Mouse (Mus musculus) erythroblast, adult 5-6 weeks (primary cell): ENCODE measurements around the gene Bdh2. TPM values are rescaled to one million over a fixed set of nuclear protein-coding genes. Genes with fewer than 3 reads are reported as not detected.

ENCODE experiments used
- ATAC-seq: replicated peaks from 2 replicates; pipeline ENCODE4 v1.8.0; 2016; ENCODE audit warnings: moderate number of reproducible peaks, mild to moderate bottlenecking, moderate TSS enrichment, inconsistent platforms; ENCODE audit not compliant: poor library complexity, low FRiP score, severe bottlenecking
- total RNA-seq, 2 experiments: library from RNA; stranded (forward) in 1 of 2; stranded (reverse) in 1 of 2; fragments of 150-400 nt in 1 of 2; fragments of 200-764, 138-1000 nt in 1 of 2; gene quantifications; 2 replicates each; pipeline versions ENCODE4 v1.2.3 to v1.2.4; 2015 to 2017; ENCODE audit warnings: low replicate concordance in 2 of 2

Gene Bdh2
- total RNA-seq (2015; ENCODE audit: low replicate concordance) (not detected in 2 replicates), total RNA-seq (2017; ENCODE audit: low replicate concordance) (not detected in 2 replicates)

DNA sequence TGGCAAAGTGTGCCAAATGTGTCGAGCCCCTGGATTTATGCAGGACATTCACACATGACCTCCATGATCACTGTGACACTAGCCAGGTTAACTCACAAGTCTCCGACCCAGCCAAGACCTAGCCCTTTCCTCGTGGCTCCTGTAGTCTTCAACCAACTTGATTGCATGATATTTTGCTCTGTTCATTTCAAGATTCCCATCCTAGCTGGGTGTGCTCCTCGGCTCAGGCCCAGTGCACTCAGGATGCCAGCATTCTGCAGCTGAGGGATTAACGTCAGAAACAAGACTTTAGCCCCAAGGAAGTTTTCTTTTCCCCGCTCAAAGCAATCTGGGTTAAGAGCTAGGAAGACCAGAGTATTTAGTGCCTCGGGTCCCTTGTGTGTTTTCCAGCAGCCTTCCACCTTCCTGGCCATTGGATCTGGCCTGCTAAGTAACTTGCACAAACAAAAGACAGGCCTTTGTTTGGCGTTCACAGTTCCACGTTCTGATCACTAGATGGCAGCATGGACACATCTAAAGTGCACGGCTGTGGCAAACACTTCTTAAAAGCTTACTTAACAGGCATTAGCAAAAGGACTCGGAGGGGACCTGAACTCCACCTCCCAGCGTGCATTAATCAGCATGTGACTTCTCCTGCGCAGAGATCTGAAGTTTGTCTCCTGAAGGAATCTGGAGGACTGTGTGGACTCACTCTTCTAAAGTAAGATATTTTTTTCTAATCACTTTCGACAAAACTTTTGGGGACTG lies at the start of gene Bdh2:
Gene Bdh2, plus strand, starts transcription at position 553 of the 747 bp plus-strand sequence.
- ATAC-seq: peak; percentile 59; the same call in 1 of the 2 replicates

DNA sequence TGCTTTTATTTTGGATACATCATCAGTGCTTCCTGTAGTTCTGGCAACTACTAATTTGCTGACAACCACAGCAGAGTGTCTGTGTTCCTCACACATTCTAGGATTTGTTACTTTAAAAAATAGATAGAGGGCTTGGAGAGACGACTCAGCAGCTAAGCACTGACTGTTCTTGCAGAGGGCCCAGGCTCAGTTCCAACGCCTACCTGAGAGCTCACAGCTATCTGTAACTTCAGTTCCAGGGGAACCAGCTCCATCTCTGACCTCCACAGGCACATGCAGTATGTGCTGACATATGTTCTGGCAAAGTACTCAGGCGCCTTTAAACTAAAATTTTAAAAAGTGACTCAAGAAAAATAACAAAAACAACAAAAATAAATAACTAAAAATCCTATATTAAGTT lies 49.0 kb upstream of the Bdh2 start:
- ATAC-seq: no peak

GRCm38 (mm10) chr3:135232462-135232861 lies 48.6 kb upstream of the Bdh2 start:
- no peak for ATAC-seq

DNA sequence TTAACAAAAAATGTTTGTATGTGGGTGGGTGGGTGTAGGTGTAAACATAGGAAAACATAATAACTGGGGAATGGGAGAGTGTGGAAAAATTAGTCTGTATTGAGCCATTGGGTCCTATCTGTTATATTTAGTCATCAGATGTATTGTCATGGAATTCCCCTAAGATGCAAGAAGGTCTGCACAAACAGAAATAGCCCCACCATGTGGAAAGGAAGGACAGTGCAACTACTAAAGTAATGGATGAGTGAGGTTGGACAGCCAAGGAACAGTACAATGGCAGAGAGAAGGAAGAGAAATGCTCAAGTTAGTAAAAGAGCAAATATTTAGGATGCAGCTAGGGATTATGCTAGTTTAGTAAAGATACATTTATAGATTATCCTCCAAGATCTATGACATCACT lies 35.3 kb upstream of the Bdh2 start:
- no peak for ATAC-seq

- no peak for ATAC-seq
Measured at GRCm38 (mm10) chr3:135246828-135247227, 34.2 kb upstream of the Bdh2 start.

DNA sequence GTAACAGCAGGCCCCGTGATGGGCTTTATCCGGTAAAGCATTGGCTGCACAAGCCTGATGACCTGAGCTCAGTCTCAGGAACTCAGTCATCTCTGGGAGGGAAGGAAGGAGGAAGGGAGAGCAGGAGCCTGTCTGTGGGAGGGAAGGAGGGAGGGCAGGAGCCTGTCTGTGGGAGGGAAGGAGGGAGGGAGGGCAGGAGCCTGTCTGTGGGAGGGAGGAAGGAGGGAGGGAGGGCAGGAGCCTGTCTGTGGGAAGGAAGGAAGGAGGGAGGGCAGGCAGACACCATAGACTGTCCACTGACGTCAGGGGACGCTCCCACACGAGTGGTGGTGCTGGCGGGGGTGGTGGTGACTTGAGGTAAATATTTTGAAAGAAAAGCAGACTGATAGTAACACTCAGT lies 31.9 kb upstream of the Bdh2 start:
- ATAC-seq: peak; percentile 69

GRCm38 (mm10) chr3:135251825-135252224 lies 29.2 kb upstream of the Bdh2 start:
- no peak for ATAC-seq

GRCm38 (mm10) chr3:135254784-135255183 lies 26.2 kb upstream of the Bdh2 start:
- no peak for ATAC-seq

- no peak for ATAC-seq
Measured at GRCm38 (mm10) chr3:135258919-135259318, 22.1 kb upstream of the Bdh2 start.

GRCm38 (mm10) chr3:135260233-135260632 lies 20.8 kb upstream of the Bdh2 start:
- ATAC-seq: no peak

GRCm38 (mm10) chr3:135268616-135269015 lies 12.4 kb upstream of the Bdh2 start:
- no peak for ATAC-seq

- ATAC-seq: no peak
Measured at GRCm38 (mm10) chr3:135269391-135269990, 11.5 kb upstream of the Bdh2 start.

GRCm38 (mm10) chr3:135272627-135273026 lies 8.4 kb upstream of the Bdh2 start:
- no peak for ATAC-seq

DNA sequence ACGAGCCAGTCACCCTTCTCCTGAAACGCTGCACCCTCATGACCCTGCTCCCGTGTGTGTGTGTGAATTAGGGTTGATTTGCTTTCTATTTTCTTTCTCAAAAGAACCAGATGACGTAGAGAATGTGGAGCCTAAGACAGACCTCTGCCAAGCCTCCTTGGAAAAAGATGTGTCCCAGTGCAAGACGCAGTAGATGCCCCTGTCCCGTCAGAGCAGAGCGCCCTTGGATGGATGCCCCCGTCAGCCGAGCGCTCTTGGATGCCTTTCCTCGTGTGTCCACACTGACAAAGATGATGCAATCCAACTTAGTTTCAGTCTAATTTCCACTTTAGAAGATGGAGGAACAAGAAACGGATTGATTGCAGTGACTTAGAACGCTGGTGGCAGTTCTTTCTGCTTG lies 8.0 kb upstream of the Bdh2 start:
- ATAC-seq: no peak

- ATAC-seq: no peak
Measured at GRCm38 (mm10) chr3:135280160-135280559, 861 bp upstream of the Bdh2 start.

GRCm38 (mm10) chr3:135281701-135282100 lies 680 bp downstream of the Bdh2 start:
- ATAC-seq: no peak

GRCm38 (mm10) chr3:135285256-135285655 lies 4.2 kb downstream of the Bdh2 start:
- ATAC-seq: no peak

- no peak for ATAC-seq
Measured at GRCm38 (mm10) chr3:135285807-135286206, 4.8 kb downstream of the Bdh2 start.

GRCm38 (mm10) chr3:135288138-135288750 lies 7.2 kb downstream of the Bdh2 start:
- ATAC-seq: no peak

DNA sequence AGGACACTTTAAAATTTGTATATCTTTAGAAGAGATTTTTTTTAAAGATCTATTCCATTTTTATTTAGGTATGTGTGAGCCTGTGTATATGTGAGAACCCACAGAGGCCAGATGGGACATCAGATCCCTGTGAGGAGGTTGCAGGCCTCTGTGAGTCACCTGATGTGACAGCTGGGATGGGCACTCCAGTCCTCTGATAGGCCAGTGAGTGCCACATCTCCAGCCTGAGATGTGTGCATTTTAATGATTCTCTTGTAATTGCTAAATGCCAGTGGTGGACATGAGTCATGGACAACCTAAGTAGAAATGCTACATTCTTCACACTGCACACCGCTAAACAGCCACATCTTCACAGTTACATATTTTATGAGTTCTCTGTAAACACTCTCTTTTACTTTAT lies 8.1 kb downstream of the Bdh2 start:
- ATAC-seq: no peak
